Mouse (Mus musculus): Measurements from ENCODE around the gene Slc25a15. TPM values are rescaled to one million over a fixed set of nuclear protein-coding genes. Genes with fewer than 3 reads are reported as not detected.

The Slc25a15 gene
- 10 to 100 TPM; 13.2 to 13.6 TPM for total RNA-seq (2021)

DNA sequence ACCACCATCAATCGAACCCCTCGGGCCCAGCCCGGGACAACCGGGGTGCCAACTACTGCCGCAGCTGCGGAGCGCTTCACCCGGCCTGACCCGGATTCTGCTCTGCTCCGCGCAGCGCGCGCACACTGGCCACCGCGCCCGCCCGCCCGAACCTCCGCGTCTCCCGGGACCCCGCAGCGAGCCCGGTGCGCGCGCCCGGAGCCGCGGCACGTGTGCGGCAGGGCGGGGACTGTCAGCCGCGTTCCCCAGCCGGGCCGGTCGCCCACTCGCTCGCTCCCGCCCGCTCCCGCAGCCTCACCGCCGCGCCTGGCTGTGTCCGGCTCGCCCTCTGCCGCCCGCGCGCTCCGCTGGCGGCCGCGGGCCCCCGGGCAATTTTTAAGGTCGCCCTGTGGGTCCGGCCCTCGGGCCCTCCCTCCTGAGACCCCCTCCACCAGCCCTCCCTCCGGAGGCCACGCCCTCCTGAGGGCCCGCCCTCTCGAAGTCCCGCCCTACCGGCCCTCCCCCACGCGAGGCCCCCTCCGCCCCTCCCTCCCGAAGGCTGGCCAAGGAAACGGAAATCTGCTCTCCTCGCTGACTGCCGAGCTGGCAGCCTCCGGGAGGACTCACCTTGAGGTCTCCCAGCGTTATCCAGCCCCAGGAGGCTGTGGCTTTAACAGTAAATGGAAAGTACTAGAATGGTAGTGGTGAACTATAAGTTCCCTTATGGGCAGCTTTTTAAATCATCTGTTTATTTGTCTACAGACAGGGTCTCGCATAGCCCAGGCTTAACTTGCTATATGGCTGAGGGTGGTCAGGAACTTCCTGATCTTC is at the start of gene Slc25a15:
Gene Slc25a15, minus strand, starts transcription at position 456 of the 810 bp plus-strand sequence.
- peak; percentile 95 for DNase-seq

DNA sequence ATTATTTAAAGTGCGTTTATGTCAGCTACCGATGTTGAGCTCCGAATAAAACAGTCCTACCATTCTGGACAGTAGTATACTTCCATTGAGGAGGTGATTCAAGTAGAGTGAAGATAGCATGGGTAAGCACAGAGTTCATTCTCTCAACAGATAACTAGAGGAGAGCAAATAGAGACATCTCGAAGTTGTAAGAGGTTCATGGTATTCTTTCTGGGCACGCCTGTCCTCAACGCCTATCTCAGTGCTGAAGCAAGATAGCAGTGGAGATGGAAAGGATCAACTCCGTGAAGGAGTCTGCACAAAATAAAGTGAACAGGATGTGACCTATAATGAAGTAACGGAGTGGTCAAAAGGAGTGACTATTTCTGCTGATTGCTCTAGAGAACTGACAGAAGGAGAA is 13.6 kb upstream of the Slc25a15 start:
- no peak for DNase-seq

DNA sequence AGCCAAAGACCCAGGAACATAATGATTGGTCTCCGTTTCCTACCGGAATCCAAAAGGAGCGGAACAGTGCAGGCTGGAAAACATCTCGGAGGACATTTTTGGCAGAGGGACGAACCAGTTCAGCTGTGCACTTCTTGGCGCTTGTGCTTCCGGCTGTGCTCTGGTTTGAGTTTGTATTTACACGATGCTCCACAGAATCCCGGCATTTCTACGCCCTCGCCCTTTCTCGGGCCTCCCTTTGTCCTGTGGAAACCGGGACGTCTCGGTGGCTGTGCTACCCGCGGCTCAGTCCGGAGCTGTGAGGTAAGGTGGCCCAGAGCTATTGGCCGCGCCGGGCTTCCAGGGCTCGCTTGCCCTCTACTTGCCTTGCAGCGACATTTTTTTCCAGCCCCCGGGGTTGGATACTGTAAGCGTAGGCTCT is 12.9 kb upstream of the Slc25a15 start, which contains the start of gene Mrps31:
Gene Mrps31, plus strand, starts transcription at position 80 of the 421 bp plus-strand sequence.
- DNase-seq, result peak; percentile 87

DNA sequence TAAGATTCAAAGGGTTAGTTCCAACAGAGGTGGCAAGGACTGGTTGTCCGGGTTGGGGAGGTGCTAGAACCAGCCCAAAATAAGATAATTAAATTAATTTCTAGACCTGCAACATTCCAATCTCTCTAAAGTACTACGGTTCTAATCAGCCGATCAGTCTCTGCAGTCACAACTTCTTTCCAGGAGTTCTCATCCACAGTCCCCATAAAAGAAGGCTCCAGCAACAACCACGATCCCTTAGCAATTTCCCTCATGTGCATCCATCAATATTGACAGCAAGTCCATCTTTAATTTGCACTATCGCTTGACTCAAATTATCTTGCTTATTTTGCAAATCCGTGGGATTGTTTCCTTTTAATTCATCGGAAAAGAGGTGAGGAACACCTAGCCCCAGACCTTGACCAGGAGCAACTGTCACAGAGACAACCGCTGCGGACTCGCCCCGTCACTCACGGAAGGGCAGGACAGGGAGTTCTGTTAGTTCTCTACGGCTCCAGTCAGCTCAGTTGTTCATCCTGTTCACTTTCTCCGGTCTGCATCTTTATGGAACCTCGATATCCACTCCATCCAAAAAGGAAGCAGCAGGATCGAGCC is 12.4 kb upstream of the Slc25a15 start:
- DNase-seq, result no peak

DNA sequence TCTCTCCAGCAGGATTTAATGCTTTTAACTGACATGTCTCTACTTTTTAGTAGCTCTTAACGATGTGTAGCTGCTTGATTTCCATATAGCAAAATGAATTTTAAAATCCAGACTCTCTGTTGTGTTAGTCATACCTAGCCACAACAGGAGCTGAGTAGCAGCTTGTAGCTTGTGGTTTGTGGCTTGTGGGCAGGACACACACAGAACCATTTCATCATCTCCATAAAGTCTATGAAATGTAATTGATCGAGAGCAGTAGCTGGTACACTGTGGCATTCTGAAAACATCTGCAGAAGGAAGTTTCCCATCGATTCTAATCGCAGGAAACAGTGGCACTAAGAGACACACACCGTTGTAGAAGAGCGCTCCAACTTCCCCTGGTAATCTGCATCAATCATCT is 7.3 kb upstream of the Slc25a15 start:
- no peak for DNase-seq

DNA sequence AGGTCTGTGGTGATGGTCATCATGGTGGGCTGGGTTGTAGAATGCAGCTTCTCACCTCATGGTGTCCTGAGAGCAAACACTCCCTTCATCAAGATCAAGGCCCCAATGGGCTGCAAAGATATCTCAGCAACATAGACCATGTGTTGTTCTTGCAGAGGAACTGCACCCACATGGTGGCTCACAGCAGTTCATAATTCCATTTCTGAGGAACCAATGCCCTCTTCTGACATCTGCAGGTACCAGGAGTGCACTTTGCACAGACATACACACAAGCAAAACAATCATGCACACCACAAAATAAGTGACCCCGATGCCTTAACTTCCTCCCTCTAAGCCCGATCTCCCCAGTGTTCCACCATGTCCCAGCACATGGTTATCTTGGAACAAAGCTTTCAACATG is 4.8 kb upstream of the Slc25a15 start:
- DNase-seq, result no peak

DNA sequence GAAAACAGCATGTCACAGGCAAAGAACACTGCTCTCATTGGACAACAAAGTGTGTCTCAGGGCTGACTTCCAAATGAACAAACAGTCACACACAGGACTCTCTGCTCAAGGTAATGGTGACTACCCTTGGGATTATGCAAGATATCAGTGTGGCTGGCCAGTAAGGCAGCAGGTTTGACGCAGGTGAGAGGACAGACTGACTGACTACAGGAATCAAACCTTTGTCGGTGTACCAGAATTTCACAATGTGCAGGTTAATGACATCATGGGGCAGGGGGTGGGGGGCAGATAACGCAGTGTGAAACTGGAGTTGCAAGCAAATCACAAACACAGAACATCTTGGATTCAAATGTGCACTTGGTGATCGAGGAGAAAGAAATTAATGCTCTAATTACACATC is 2.2 kb upstream of the Slc25a15 start:
- no peak for DNase-seq

DNA sequence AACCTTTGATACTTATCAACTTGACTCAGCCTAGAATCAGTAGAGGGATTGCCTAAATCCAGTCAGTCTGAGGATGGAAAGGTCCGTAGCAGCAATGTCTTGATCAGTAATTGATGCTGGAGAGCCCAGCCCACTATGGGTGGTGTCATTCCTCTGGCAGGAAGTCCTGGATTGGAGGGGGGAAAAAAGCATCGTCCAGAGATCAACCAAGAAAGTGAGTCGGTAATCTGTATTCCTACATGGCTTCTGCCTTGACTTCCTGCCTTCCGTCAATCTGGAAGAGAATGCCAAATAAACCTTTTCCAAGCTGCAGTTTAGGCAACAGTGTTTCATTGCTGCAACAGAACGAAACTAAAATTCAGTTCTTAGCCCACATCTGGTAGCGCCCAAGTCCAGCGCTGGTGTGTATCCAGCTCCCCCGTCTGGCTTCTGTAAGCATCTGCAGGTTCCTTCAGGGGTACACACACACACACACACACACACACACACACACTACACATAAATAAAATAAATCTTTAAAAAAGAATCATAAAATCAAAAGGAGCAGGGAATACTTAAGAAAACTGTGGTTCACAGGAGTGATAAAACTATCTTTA is 986 bp upstream of the Slc25a15 start:
- no peak for DNase-seq

DNA sequence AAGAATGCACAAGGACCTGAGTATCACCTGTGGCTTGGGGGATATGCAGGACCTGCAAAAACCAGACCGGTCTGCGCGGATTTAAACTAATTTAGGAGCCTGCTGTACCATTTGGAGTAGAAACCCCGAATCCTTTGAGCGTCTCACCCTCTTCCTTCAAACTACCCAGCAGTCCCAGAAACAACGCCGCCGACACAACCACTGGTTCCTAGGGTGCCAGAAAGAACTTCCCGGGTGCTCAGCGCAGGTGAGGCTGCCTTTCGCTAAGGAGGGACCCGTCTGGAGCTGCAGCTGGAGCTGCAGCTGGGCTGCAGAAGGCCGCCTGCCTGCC is 621 bp downstream of the Slc25a15 start:
- DNase-seq, result no peak

DNA sequence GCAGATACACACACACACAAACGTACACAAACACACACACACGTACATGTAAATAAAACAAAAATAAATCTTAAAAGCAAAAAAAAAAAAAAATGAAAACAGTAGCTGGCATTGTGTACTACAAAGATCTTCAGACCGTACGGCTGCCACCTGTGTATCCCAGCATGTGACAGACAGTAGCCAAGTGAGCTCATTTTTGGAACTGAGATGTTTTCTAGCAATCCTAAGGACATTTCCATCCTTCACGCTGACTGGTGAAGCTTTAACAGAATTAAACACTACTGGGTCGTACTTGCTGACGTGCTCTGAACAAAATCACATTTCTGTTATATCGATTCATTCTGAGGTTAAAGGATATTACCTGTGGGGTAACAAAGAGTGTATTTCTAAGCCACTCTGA is 3.1 kb downstream of the Slc25a15 start:
- no peak for DNase-seq

DNA sequence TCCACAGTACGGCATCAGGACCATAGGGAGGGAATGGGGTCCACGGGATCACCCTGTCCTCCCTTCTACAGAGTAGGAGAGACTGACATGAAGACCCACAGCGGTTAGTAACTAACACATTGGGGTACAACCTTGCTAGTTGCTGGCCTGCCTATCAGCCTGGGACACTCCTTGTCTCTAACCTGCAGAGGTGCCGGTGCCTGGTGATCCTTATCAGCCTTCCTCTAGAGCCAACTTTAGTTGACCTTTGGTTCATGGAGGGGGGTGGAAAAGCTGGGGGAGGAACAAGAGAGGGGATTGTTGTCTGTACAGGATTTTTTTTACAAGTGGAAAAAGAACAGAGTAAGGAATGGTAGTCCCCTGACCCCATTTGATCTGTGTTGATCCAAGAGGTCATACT is 3.9 kb downstream of the Slc25a15 start:
- no peak for DNase-seq

DNA sequence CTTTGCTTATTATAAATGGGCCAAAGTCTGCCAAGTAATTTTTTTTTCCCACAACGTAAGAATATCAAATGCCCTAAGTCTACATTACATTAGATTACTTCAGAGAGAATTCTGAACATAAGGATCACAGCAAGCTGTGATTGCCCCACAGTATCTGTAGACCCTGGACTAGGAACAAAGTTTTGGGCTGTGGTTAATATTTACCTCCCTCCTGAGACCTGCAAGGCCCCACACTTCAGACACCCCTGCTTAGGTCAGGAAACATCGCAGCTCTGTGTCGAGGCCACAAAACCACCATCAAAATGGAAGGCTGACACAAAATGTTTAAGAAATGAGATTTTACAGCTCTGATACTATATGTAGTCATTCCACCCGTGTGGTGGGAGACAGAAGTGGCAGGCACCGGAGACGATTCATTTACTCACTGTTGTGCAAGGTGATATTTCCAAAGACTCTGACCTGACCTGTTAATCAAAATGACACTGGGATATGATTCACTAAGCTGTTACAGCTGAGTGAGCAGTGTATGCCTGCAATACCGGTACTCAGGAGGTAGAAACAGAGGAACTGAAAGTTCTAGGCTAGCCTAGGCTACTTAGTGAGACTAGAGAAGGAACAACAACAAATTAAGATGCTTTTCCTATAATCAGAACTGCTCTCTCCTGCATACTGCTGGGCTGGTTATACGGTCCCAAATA is 7.5 kb downstream of the Slc25a15 start:
- no peak for DNase-seq

DNA sequence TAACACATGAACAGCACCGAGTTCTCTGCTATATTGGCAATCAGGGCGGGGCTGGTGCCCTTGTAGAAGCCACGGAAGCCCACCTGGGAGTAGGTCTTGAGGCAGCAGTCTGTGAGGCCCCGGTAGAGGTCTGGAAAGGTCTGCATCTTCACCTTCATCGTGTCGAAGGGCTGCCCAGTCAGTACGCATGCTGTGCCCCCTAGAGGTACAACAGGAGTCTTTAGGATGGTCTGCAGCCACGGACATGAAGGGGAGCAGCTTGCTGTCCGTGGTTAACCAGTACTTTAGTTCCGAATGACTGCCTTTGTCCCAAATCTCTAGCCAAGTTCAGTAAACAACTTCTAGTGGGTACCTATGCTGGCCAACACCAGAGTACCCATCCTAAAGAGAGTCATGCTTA is 8.5 kb downstream of the Slc25a15 start:
- no peak for DNase-seq

DNA sequence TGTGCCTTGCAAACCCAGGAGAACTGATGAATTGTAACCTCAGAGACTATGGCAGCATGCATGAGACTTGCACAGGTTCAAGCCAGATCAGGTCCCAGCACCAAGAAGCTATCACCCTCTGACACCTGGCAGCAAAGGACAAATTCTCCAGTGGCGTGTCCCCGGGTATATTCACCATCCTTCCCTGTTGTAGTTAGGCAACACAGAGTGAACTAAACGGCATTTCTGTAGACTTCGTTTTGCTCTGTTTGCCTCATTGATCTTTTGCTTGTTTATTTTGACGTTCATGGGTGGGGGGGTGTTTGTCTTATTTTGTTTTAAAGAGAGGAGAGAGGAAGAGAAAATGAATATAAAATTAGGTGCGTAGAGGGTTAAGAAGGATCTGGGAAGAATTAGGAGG is 13.2 kb downstream of the Slc25a15 start:
- no peak for DNase-seq

DNA sequence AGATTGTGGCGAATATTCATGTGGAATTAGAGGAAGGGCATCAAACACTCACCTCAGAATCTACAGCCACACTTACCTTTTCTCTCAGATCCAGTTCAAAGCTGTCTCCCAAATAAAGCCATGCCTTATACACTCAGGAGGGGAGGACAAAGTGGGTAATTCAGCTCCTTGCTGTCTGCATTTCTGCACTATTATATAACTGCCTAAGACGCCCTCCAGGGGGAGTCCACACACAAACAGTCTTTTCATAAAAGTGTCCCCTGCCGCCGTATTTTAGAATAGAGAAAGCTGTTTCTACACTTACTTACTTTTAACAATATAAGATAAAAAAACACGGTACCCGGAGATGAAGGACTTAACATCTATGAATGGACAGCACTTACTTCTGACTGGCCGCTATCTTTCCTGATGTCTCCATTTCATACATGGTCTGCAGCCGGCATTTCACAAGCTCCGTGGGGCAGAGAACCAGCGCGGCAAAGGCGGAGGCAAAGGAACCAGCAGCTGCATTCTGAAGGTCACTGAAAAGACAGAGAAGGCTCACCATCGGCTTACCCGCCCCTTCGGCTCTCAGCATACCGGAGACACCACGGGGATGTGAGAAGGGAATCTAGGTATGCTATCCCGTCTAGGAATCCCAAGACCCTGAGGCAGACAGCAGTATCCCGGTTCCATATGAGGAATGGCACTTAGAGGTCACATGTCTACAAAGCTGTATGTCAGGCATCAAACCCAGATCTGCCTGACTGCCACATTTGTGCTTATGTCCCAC is 15.4 kb downstream of the Slc25a15 start:
- DNase-seq, result no peak

DNA sequence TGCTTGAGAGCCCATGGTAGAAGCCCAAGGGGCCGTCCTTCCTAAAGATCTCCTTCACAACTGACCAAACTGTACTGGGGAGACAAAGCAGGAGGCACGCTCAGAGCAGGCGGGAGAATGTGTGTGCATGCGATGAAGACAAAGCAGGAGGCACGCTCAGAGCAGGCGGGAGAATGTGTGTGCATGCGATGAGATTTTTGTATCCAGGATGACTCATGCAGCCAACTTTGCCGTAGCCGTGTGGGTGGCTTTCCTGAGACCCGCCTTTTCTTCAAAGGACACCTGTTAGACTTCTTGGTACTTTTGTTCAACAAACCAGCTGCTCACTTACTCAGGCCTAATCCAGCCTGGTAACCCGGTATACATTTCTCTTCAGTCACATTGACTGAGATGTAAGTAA is 17.5 kb downstream of the Slc25a15 start:
- no peak for DNase-seq

DNA sequence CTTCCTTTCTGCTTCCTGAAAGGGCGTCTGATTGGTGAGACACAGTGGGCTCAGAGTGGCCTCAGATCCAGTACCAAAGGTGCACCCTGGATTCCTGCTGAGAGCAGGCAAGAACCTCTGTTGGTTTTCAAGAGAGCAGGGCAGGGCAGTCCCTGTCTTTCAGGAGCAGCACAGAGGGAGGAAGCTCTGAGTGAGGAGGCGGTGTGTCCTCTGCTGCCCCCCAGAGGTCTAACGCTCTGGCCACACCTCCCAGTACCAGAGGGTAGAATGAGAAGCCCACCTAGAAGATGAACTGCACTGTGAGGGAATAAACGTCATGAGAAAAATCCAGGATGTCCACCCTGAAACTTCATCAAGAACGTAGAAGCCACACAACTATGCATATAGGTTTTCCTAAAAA is 21.5 kb downstream of the Slc25a15 start:
- DNase-seq, result peak; percentile 73

DNA sequence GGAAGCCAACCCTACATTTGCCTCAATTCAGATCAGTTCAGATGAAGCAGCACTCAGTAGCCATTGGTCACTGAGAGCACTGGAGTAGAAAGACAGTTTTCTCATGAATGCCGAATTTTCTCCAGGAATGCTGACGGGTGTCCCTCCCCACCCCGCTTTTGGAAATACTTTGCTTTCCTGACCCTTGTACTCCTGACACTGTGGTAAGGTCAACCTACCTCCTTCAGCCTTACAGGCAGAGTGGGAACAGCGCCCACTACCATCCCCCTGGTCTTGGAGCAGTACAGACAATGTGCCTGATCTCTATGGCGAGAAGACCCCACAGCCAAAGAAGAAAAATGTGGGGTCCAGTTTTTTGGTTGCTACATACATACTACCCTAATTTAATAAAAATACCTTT is 22.1 kb downstream of the Slc25a15 start:
- no peak for DNase-seq

DNA sequence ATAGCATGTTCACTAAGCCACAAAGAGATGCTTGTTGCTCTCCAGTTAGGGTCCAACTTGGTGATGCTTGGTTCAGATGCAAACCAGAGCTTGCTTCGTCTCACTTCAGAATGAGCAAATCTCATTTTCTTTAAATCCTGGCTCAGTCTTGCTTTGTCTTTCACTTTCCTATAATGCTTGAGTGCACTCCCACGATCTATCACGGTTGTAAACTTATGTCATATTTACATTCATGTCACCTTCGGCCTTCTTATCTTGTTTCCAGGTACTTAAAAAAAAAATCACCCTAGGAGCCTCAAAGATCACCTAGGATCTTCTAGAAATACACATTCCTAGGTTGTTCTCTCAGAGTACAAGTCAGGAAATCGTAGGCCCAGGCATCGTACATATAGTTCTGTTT is 38.5 kb downstream of the Slc25a15 start:
- DNase-seq, result no peak

DNA sequence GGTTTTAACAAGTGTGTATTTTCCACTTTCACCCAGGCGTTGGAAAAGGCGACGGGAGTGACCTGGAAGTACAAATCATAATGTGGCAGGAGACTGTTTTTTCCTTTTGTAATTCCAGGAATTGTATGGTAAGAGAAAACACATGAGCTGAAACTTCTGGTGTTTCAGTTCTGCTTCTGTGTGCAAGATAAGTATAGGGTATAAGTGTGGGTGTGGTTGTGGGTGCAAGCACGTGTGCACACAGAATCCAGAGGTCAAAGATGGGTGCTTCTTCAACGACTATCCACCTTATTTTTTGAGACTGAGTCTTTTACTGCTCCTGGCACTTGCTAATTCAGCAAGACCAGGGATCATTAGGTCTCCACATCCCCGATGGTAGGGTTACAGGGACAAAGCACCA is 39.0 kb downstream of the Slc25a15 start:
- DNase-seq, result no peak

DNA sequence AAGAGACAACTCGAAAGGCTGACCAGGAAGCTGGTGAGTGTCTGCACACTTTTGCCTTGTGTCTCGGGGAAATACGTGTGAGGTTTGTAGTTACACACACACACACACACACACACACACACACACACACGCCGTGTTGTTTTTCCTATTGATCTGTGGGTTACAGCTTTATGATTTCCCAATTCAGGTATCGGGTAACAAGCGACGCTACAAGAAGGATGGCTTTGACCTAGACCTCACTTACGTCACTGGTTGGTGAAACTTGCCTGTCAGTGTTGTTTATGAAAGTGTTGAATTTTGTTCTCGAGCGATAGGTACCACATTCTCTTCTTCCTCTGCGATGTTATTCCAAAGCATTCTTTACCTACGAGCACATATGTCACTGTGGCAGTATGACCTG is 63.0 kb downstream of the Slc25a15 start:
- no peak for DNase-seq

Data from heart, postnatal 4 days (tissue).